Mouse (Mus musculus) intestine, embryonic 16.5 days (tissue): ENCODE measurements around the gene Carmil1. TPM values are rescaled to one million over a fixed set of nuclear protein-coding genes. Genes with fewer than 3 reads are reported as not detected.

Source experiments
- ATAC-seq: fragments of 200-750 bp; cut with Nextera tagmentation; 2 replicates; pipeline ENCODE4 v1.8.0; 2017; ENCODE audit warnings: moderate TSS enrichment, moderate library complexity
- H3K27ac ChIP-seq: fragments of 300-500 bp; sonication (generic); 2 replicates; pipeline ENCODE4 v1.5.1; 2014; ENCODE audit warnings: mild to moderate bottlenecking, low read length
- H3K27me3 ChIP-seq: fragments of 300-500 bp; sonication (generic); replicated peaks from 2 replicates; pipeline ENCODE4 v1.6.1; 2014; ENCODE audit warnings: low read length, control low read depth, mixed read lengths; ENCODE audit not compliant: control insufficient read depth, insufficient read depth
- H3K36me3 ChIP-seq: fragments of 300-500 bp; sonication (generic); 2 replicates; pipeline ENCODE4 v1.6.1; 2014; ENCODE audit warnings: low read length, control low read depth; ENCODE audit not compliant: control insufficient read depth, insufficient read depth
- H3K4me1 ChIP-seq: fragments of 300-500 bp; sonication (generic); 2 replicates; pipeline ENCODE4 v1.6.1; 2014; ENCODE audit warnings: low read length, control low read depth, mixed read lengths; ENCODE audit not compliant: control insufficient read depth, insufficient read depth
- H3K4me2 ChIP-seq: fragments of 300-500 bp; sonication (generic); 2 replicates; pipeline ENCODE4 v1.6.1; 2014; ENCODE audit warnings: low read depth, low read length, control low read depth
- H3K4me3 ChIP-seq: fragments of 300-500 bp; sonication (generic); 2 replicates; pipeline ENCODE4 v1.5.1; 2014; ENCODE audit warnings: mild to moderate bottlenecking, low read length
- H3K9ac ChIP-seq: fragments of 300-500 bp; sonication (generic); 2 replicates; pipeline ENCODE4 v1.6.1; 2014; ENCODE audit warnings: low read depth, low read length
- H3K9me3 ChIP-seq: fragments of 300-500 bp; sonication (generic); 2 replicates; pipeline ENCODE4 v1.6.1; 2016; ENCODE audit warnings: low read length, control low read depth; ENCODE audit not compliant: control insufficient read depth
- WGBS: fragments of 180-500 bp; shearing (Covaris S2); extraction: QIAGEN DNeasy Blood & Tissue Kit; methylation state at CpG from one replicate; pipeline ENCODE4 v1.1.7; 2014; 5-methylcytosine and 5-hydroxymethylcytosine counted together
- polyA plus RNA-seq: library from polyadenylated mRNA; unstranded; fragments of >200 nt; fragmentation: Nextera tagmentation; extraction: Ambion mirVana; gene quantifications from 2 replicates; pipeline ENCODE4 v1.2.1, GENCODE M21; 2015

Carmil1 gene
- polyA plus RNA-seq, 1 experiment from 2014 or later, result 33.1 TPM

GRCm38 (mm10) chr13:24100516-24101094 lies 180.0 kb downstream of the Carmil1 start:
- no peaks in the 10 kb centered on the region for H3K36me3 ChIP-seq
- WGBS, result 89% methylated on average over 11 of the region's 11 CpGs
- ATAC-seq, result no peak
- H3K9me3 ChIP-seq, result no peaks in the 10 kb centered on the region
- no peak overlapping the region for H3K9ac ChIP-seq
- H3K27ac ChIP-seq, result no peak overlapping the region
- H3K4me3 ChIP-seq, result no peak overlapping the region
- H3K4me1 ChIP-seq, result no peaks in the 10 kb centered on the region
- no peak overlapping the region for H3K4me2 ChIP-seq
- H3K27me3 ChIP-seq, result no peaks in the 10 kb centered on the region

- no peaks in the 10 kb centered on the region for H3K9me3 ChIP-seq
- H3K27me3 ChIP-seq, result no peaks in the 10 kb centered on the region
- 86% methylated on average over 6 of the region's 6 CpGs for WGBS
- H3K4me1 ChIP-seq, result peaks cover 3% of the 10 kb centered on the region; the same call in 1 of the 2 replicates
- no peak overlapping the region for H3K4me2 ChIP-seq
- H3K27ac ChIP-seq, result no peak overlapping the region
- H3K4me3 ChIP-seq, result no peak overlapping the region
- H3K9ac ChIP-seq, result no peak overlapping the region
- no peaks in the 10 kb centered on the region for H3K36me3 ChIP-seq
- no peak for ATAC-seq
Observed at GRCm38 (mm10) chr13:24096573-24096972, 184.0 kb downstream of the Carmil1 start.

- Histone ChIP-seq H3K27ac (no peak overlapping the region), H3K27me3 (no peaks in the 10 kb centered on the region), H3K4me2 (no peak overlapping the region), H3K9me3 (no peaks in the 10 kb centered on the region), H3K36me3 (no peaks in the 10 kb centered on the region), H3K4me3 (no peak overlapping the region), H3K9ac (no peak overlapping the region), H3K4me1 (peaks cover 3% of the 10 kb centered on the region; the same call in 1 of the 2 replicates)
- 91% methylated on average over 6 of the region's 6 CpGs for WGBS
- no peak for ATAC-seq
Observed at GRCm38 (mm10) chr13:24094825-24095547, 185.6 kb downstream of the Carmil1 start.

- 0 out of 2 replicates have a peak, but pooled peaks have one; percentile 28 for ATAC-seq
- no peak overlapping the region for H3K9ac ChIP-seq
- 52% methylated on average over 3 of the region's 3 CpGs for WGBS
Observed at GRCm38 (mm10) chr13:24093108-24093507, 187.5 kb downstream of the Carmil1 start.

GRCm38 (mm10) chr13:24092073-24092472 lies 188.5 kb downstream of the Carmil1 start:
- no peaks in the 10 kb centered on the region for H3K36me3 ChIP-seq
- H3K9ac ChIP-seq, result no peak overlapping the region
- no peaks in the 10 kb centered on the region for H3K27me3 ChIP-seq
- no peak for ATAC-seq
- H3K4me2 ChIP-seq, result no peak overlapping the region
- H3K27ac ChIP-seq, result no peak overlapping the region
- H3K4me3 ChIP-seq, result no peak overlapping the region
- no peaks in the 10 kb centered on the region for H3K9me3 ChIP-seq
- WGBS, result 86% methylated on average over 5 of the region's 5 CpGs
- peaks cover 3% of the 10 kb centered on the region; the same call in 1 of the 2 replicates for H3K4me1 ChIP-seq

More at GRCm38 (mm10) chr13:24093108-24093507, 187.5 kb downstream of the Carmil1 start:
- peaks cover 3% of the 10 kb centered on the region; the same call in 1 of the 2 replicates for H3K4me1 ChIP-seq
- H3K4me3 ChIP-seq, result no peak overlapping the region
- no peaks in the 10 kb centered on the region for H3K9me3 ChIP-seq
- H3K4me2 ChIP-seq, result no peak overlapping the region
- H3K27me3 ChIP-seq, result no peaks in the 10 kb centered on the region
- no peak overlapping the region for H3K27ac ChIP-seq
- H3K36me3 ChIP-seq, result no peaks in the 10 kb centered on the region

- Histone ChIP-seq H3K4me3 (no peak overlapping the region), H3K9me3 (no peaks in the 10 kb centered on the region), H3K36me3 (no peaks in the 10 kb centered on the region), H3K9ac (no peak overlapping the region), H3K4me1 (no peaks in the 10 kb centered on the region), H3K4me2 (no peak overlapping the region), H3K27ac (no peak overlapping the region), H3K27me3 (no peaks in the 10 kb centered on the region)
- WGBS, result 73% methylated on average over 4 of the region's 4 CpGs
- no peak for ATAC-seq
Observed at GRCm38 (mm10) chr13:24082153-24082552, 198.4 kb downstream of the Carmil1 start.

- no peak for ATAC-seq
- WGBS, result 83% methylated on average over 7 of the region's 7 CpGs
- H3K9me3 ChIP-seq, result no peaks in the 10 kb centered on the region
Observed at GRCm38 (mm10) chr13:24081698-24082097, 198.9 kb downstream of the Carmil1 start.

GRCm38 (mm10) chr13:24072588-24072987 lies 208.0 kb downstream of the Carmil1 start:
- no peak overlapping the region for H3K27ac ChIP-seq
- no peaks in the 10 kb centered on the region for H3K36me3 ChIP-seq
- WGBS, result 94% methylated on average over 10 of the region's 10 CpGs
- H3K4me3 ChIP-seq, result no peak overlapping the region
- no peaks in the 10 kb centered on the region for H3K9me3 ChIP-seq
- no peak overlapping the region for H3K9ac ChIP-seq
- no peak for ATAC-seq
- no peaks in the 10 kb centered on the region for H3K4me1 ChIP-seq
- no peaks in the 10 kb centered on the region for H3K27me3 ChIP-seq
- no peak overlapping the region for H3K4me2 ChIP-seq

More at GRCm38 (mm10) chr13:24081698-24082097, 198.9 kb downstream of the Carmil1 start:
- no peak overlapping the region for H3K9ac ChIP-seq
- H3K4me3 ChIP-seq, result no peak overlapping the region
- no peak overlapping the region for H3K27ac ChIP-seq
- no peak overlapping the region for H3K4me2 ChIP-seq
- H3K4me1 ChIP-seq, result no peaks in the 10 kb centered on the region
- no peaks in the 10 kb centered on the region for H3K27me3 ChIP-seq
- no peaks in the 10 kb centered on the region for H3K36me3 ChIP-seq

GRCm38 (mm10) chr13:24067553-24067952 lies 213.0 kb downstream of the Carmil1 start:
- H3K9ac ChIP-seq, result no peak overlapping the region
- no peak overlapping the region for H3K27ac ChIP-seq
- WGBS, result 88% methylated on average over 8 of the region's 8 CpGs

More at GRCm38 (mm10) chr13:24067553-24067952, 213.0 kb downstream of the Carmil1 start:
- H3K27me3 ChIP-seq, result no peaks in the 10 kb centered on the region
- no peaks in the 10 kb centered on the region for H3K9me3 ChIP-seq
- H3K4me1 ChIP-seq, result no peaks in the 10 kb centered on the region
- no peak overlapping the region for H3K4me2 ChIP-seq
- no peaks in the 10 kb centered on the region for H3K36me3 ChIP-seq
- H3K4me3 ChIP-seq, result no peak overlapping the region
- ATAC-seq, result no peak
